Mouse (Mus musculus) ZHBTc4 (cell line): Measurements from ENCODE around the gene Taf1a.
"Not testable (repeated sequence)": the region's sequence is repeated elsewhere in the genome, so short reads cannot be mapped to it uniquely, and the experiment has no call there.

Experiments used
- DNase-seq: peaks from one replicate; pipeline ENCODE4 v3.0.0-alpha.2; 2011; ENCODE audit warnings: low read depth, low spot score

The Taf1a gene

GRCm38 (mm10) chr1:183388426-183389406 is at the start of gene Taf1a:
TSS of gene Taf1a (plus strand) at chr1:183388981.
- DNase-seq = peak; percentile 99

DNA sequence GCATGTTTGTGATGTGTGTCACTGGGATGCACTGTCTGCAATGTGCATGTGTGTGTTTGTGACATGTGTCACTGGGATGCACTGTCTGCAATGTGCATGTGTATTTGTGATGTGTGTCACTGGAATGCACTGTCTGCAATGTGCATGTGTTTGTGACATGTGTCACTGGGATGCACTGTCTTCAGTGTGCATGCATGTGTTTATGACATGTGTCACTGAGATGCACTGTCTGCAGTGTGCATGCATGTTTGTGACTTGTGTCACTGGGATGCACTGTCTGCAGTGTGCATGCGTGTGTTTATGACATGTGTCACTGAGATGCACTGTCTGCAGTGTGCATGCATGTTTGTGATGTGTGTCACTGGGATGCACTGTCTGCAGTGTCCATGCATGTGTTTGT is 45.9 kb upstream of the Taf1a start:
- not testable (repeated sequence) for DNase-seq

- peak; percentile 95 for DNase-seq
Observed at GRCm38 (mm10) chr1:183344886-183345816, 43.6 kb upstream of the Taf1a start.

DNA sequence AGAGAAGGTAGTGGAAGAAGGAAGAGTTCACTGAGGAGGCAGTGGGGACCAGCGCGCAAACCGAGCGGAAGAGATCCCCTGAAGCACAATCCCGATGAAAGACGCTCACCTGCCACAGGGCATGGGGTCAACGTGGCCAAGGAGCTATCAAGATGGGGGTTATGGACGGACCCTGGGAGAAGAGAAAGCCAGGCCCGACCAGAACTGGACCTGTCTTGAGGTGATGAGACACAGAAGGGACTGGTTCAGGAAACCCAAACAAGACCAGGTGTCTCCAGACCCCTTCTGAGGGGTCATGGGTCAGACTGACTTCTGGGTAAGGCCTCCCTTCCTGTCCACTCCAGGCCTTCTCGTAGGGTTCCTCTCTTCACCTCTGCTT is 43.0 kb upstream of the Taf1a start:
- no peak for DNase-seq

DNA sequence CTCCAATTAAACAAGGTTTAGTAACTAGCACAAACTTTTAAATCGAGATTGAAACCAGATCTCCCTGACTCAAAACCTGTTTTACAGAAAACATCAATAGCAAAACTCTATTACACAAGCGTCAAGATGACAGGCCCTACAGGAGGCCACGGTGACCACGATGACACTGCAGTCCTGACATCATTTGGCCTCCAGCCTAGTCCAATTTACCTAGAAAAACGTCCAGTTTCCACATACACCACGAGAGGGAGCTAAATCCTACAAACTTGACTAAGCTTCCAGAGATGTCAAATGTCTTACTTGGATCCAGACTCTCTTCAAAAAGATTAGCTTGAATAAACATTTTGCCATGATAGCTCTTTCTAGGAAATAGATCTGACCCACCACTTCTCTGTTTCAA is 38.9 kb upstream of the Taf1a start:
- DNase-seq = peak; percentile 73

GRCm38 (mm10) chr1:183358901-183359300 is 29.9 kb upstream of the Taf1a start:
- peak; percentile 37 for DNase-seq

- no peak for DNase-seq
Observed at GRCm38 (mm10) chr1:183362301-183362700, 26.5 kb upstream of the Taf1a start.

DNA sequence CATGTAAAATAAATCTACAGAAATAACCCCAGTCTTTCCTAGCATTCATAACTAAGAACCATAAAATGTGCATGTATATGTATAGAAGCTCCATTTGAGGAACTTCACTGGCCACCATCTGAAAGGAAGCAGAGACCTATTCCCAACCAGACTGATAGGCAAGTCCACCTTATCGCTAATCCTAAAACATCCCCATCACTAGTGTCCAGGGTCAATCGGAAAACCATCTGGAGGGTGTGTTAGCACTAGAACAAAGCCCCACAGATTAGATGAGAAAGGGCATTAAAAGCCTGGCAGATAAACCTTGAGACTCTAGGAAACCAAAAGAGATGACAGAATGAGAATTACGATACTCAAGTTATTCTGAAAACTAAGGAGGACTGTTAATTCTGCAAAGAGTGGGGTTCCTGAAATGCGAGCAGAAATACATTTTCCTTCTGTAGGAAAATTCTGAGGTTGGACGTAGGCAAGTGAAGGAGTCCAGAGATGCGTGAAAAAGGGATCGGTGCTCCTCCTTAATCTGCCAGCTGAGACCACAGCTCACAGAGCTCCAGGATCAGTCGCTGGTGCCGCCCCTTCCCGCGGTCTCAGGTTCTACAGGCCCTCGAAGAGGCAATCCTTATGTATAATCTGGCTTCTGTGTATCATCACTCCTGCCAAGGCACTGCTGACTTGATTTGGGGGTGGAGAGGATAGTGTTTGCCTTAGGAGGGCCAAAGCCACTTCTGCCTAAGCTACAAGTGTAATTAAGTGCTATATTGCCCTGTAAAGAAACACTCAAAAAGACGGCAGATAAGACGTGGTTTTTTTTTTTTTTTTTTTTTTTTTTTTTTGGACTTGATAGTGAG is 25.8 kb upstream of the Taf1a start:
- DNase-seq = no peak

DNA sequence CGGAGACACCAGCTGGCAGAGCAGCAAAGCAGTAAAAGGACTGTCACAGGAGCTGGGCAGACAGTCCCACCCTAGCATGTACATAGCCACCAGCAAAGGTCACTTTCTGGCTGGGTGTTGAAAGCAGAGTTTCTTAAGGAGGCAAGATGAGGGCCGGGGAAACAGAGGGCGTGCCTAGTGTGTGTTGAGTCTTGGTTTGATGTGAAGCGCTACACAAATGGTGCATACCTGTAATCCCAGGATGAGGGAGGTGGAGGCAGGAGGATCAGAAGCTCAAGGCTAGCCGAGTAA is 25.3 kb upstream of the Taf1a start:
- no peak for DNase-seq

DNA sequence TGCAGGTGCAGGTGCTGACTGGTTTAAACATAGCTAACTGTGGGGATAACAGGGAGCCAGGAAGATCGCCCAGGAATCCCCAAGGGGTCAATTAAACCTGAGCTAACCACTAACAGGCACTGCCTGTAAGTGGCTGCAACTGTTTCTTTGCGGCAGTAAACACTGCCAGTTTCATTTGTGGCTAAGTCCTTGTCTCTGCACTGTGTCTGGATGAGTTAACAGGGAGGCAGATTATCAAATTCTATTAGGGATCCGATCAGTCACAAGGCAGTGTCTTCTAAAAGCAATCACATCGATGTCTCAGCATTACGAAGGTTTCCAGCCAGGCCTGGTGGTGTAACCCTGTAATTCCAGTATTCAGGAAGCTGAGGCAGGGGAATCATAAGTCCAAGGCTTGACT is 22.4 kb upstream of the Taf1a start:
- no peak for DNase-seq

DNA sequence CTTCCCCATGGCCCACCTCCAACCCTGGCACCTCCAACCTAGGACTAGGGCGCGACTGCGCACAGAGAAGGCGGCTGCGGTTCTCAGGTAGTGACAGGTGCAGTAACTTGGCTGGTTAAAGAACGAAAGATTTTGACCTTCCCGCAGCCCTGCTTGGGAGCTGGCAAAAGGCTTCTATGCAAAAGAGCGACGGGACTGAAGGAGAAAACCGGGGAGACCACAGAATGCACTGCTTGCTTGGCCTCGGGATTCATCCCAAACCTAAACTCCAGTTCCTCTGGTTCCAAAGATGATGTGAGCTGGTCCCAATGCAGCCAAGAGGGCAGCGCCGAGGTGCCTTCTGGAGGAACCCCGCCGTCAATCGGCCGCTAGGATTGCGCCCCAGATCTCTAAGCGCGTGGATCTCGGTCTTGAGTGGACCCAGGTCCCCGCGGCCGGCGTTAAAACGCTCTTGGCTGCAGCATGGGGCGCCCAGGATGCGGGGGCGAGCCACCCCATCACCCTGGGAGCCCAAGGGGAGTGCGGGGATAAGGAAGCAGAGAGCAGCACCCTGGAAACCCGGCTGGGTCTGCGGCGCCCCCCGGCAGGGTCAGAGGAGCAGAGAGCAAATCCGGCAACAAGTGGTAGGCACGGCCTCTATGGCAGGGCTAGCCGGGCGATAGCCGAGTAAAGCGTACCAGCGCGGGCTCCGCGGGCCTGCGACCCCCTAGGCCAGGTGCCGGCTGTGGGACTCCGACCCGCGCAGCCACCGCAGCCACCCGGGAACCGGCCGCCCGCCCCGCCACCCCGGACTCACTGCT is 20.0 kb upstream of the Taf1a start:
- DNase-seq = peak; percentile 27

DNA sequence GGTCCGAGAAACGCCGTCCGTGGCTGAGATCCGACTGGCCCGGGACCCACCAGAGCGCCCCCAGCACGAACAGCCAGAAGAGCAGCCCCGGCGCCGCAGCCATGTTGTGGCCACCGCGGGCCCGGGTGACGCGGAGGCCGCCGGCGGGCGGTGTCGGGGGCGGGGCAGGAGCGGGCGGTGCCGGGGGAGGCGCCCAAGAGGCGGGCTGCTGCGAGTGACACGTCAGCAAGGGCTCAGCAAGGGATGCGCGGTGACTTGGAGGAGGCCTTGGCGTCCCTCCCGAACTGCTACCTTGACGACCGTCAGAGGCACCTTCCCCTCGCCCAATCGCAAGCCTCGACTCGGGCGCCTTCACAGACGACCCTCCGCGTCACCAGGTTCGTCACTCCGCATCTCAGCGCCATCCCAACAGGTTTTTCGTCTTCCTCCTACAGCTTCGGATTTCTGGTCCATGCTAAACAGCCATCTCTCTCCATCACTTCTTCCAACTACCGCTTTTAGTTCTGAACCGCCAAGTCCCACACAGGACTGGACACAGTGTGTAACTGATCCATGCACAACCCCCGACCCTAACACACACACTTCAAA is 19.3 kb upstream of the Taf1a start, which contains the start of gene Mia3:
Gene Mia3 (minus strand): TSS at position 127 of the 588 bp plus-strand sequence.
- DNase-seq = peak; percentile 93

DNA sequence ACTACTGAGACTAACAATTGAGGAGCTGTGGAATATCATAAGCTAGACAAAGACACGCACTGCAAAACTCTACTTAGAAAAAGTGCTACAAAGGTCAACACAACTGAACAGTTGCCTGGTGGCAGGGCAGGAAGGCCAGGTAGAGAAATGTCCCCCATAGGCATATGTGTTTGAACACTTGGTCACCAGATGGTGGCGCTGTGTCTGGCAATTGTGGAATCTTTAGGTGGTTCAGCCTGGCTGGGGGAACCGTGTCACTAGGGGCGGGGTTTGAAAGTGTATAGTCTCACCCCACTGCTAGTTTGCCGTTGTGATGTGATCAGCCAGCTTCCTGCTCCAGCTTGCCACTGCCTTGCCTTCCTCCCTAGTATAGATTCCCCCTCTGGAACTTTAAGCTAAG is 14.1 kb upstream of the Taf1a start:
- DNase-seq = peak; percentile 50

GRCm38 (mm10) chr1:183377045-183377444 is 11.7 kb upstream of the Taf1a start:
- no peak for DNase-seq

DNA sequence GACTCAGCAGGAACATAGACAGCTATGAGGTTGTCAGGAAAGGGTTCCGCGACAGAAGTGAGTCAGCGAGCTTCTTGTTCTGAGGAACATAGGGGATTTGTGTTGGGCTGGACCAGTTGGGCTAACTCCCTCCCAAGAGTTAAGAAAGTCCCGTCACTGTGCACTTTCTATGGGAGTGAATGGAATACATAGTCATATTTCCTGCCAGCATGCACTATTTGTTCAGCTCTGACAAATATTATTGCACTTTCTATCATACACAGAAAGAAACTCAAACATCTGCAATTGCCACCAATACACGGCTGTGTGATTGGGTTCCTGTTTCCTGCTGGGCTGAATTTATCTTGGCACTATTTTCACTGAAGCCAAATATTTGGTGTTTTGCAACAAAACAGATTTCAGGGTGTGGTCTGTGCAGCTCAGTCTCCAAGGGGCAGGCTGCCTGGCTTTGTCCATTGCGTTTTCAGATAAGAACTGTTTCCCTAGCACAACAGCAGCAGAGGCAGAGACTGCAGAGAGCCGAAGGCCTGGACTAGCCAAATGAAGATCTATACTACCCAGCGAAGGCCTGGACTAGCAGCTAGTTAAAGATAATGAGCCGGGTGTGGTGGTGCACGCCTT is 10.3 kb upstream of the Taf1a start:
- DNase-seq = no peak

- DNase-seq = peak; percentile 82
Observed at GRCm38 (mm10) chr1:183379376-183379775, 9.4 kb upstream of the Taf1a start.

- no peak for DNase-seq
Observed at GRCm38 (mm10) chr1:183381816-183382215, 7.0 kb upstream of the Taf1a start.

GRCm38 (mm10) chr1:183382621-183383020 is 6.2 kb upstream of the Taf1a start:
- DNase-seq = no peak

- DNase-seq = not testable (repeated sequence)
Observed at GRCm38 (mm10) chr1:183387421-183387820, 1.4 kb upstream of the Taf1a start.

GRCm38 (mm10) chr1:183403396-183403795 is 14.6 kb downstream of the Taf1a start:
- DNase-seq = no peak
